Mouse (Mus musculus) layer of hippocampus, adult 2 months (tissue): ENCODE measurements around the gene Vsig10l. TPM values are rescaled to one million over a fixed set of nuclear protein-coding genes. Genes with fewer than 3 reads are reported as not detected.

Experiments
- DNase-seq, 2 experiments: peaks; one replicate each; pipeline ENCODE4 v3.0.0; 2022; ENCODE audit warnings: low spot score in 2 of 2
- H3K27ac ChIP-seq: fragments of 200-600 bp; 2 replicates; pipeline ENCODE4 v1.8.1; 2022
- H3K4me3 ChIP-seq: fragments of 200-600 bp; 2 replicates; pipeline ENCODE4 v1.8.1; 2022; ENCODE audit warnings: mild to moderate bottlenecking
- CTCF ChIP-seq: fragments of 200-600 bp; conservative IDR thresholded peaks from 2 replicates; pipeline ENCODE4 v1.8.1; 2022; ENCODE audit warnings: antibody characterized with exemption, mild to moderate bottlenecking, moderate library complexity
- microRNA-seq, 2 experiments: library from miRNA; unstranded; fragments of <30 nt; microRNA quantifications; one replicate each; pipeline ENCODE4 v1.2.0; 2021
- total RNA-seq, 2 experiments: library from RNA; stranded (reverse); gene quantifications; 2 replicates each; pipeline ENCODE4 v1.2.3; 2021

The Vsig10l gene
- total RNA-seq, 2 experiments from 2014 or later, result 1.5 to 2.2 TPM

- DNase-seq, result no peak
- Histone ChIP-seq H3K27ac (no peak overlapping the region), H3K4me3 (no peak overlapping the region)
- no peak for TF ChIP-seq CTCF
Observed at GRCm38 (mm10) chr7:43511707-43512478, 48.9 kb downstream of the Vsig10l start.

GRCm38 (mm10) chr7:43512519-43512918, 49.6 kb downstream of the Vsig10l start:
- DNase-seq, result no peak
- no peak for TF ChIP-seq CTCF
- Histone ChIP-seq H3K4me3 (no peak overlapping the region), H3K27ac (no peak overlapping the region)

- DNase-seq, result no peak
- TF ChIP-seq CTCF, result no peak
- no peak overlapping the region for H3K27ac ChIP-seq
Observed at GRCm38 (mm10) chr7:43515076-43515475, 52.1 kb downstream of the Vsig10l start.

GRCm38 (mm10) chr7:43518341-43518740, 55.4 kb downstream of the Vsig10l start:
- TF ChIP-seq CTCF, result no peak
- no peak for DNase-seq
- H3K27ac ChIP-seq, result no peak overlapping the region
- no peak overlapping the region for H3K4me3 ChIP-seq

More at GRCm38 (mm10) chr7:43515076-43515475, 52.1 kb downstream of the Vsig10l start:
- H3K4me3 ChIP-seq, result no peak overlapping the region

Small RNA genes lying within 50 kb of the gene (microRNA-seq; reads per million reads assigned to microRNA genes)
- gene Mir7051, result 0 to 0.92 reads per million in 2 experiments

Other genes starting within 250 kb of the Vsig10l start
- 10 to 100 TPM; 23.1 to 23.5 TPM for gene Zfp715, start 149.9 kb upstream of the Vsig10l start, total RNA-seq
- under 1 TPM; 0.49 to 0.72 TPM for gene Siglecf, start 111.8 kb upstream of the Vsig10l start, total RNA-seq
- not detected for gene Siglecg, start 54.9 kb upstream of the Vsig10l start, total RNA-seq
- gene Lim2, start 35.5 kb upstream of the Vsig10l start, total RNA-seq, result not detected
- not detected for gene Nkg7, start 26.1 kb upstream of the Vsig10l start, total RNA-seq
- gene Cldnd2, start 22.4 kb upstream of the Vsig10l start, total RNA-seq, result not detected
- 10 to 100 TPM; 72.9 to 76.6 TPM for gene Etfb, start 19.1 kb upstream of the Vsig10l start, total RNA-seq
- under 1 TPM in 1 of 2 experiments, not detected in 1; 0.90 TPM for gene Gm45233, start 19.0 kb upstream of the Vsig10l start, total RNA-seq
- gene Iglon5, start 26.9 kb downstream of the Vsig10l start, total RNA-seq, result 10 to 100 TPM; 24.8 TPM
- gene 4931406B18Rik, start 42.8 kb downstream of the Vsig10l start, total RNA-seq, result not detected
- 1 to 10 TPM; 3.5 to 5.7 TPM for gene Cd33, start 81.3 kb downstream of the Vsig10l start, total RNA-seq
- gene Zfp658, start 99.1 kb downstream of the Vsig10l start, total RNA-seq, result 1 to 10 TPM; 4.4 to 4.9 TPM
- 10 to 100 TPM; 19.5 to 19.8 TPM for gene Zfp719, start 116.5 kb downstream of the Vsig10l start, total RNA-seq
- gene Zfp819, start 144.0 kb downstream of the Vsig10l start, total RNA-seq, result under 1 TPM in 1 of 2 experiments, not detected in 1; 0.27 TPM
- not detected for gene Ceacam18, start 171.6 kb downstream of the Vsig10l start, total RNA-seq
- gene Siglece, start 197.0 kb downstream of the Vsig10l start, total RNA-seq, result 1 to 10 TPM in 1 of 2 experiments, under 1 TPM in 1; 0.97 to 1.3 TPM
- gene Ctu1, start 208.9 kb downstream of the Vsig10l start, total RNA-seq, result 10 to 100 TPM; 10.9 to 11.1 TPM
- gene Klk14, start 227.3 kb downstream of the Vsig10l start, total RNA-seq, result not detected
- not detected for gene Klk13, start 249.4 kb downstream of the Vsig10l start, total RNA-seq